9 mouse cellular contexts compared by ENCODE assay signal in genomic region chr9:96399425-96399878, GRCm38 (mm10). TPM values are rescaled to one million over a fixed set of nuclear protein-coding genes. Genes with fewer than 3 reads are reported as not detected.
A peak's percentile ranks its signal among the peaks of the same experiment; 100 is the strongest.
DNase-seq lines count a peak whose midpoint lies in the region; ATAC-seq and TF ChIP-seq lines count a peak whose summit lies in the region.
"Had no signal": no experiment of that assay in that cellular context is flagged by ENCODE, and none has a peak within 500 bp of the region (broad histone marks: within the 10 kb centered on the region; RNA-seq: fewer than 3 reads in every experiment).

No protein-coding gene starts in this region.

- H3K4me2 ChIP-seq in lung, embryonic 16.5 days (ENCODE audit: low read depth, low read length), result no peak overlapping the region
- H3K4me2 ChIP-seq in liver, embryonic 14.5 days (ENCODE audit: low read depth), result no peak overlapping the region
- no peak overlapping the region for H3K4me2 ChIP-seq in hindbrain, embryonic 14.5 days (replicated peaks)

- peak overlapping the region; percentile 55 for H3K27ac ChIP-seq in lung, embryonic 16.5 days (ENCODE audit: low read length)
- no peak overlapping the region for H3K27ac ChIP-seq in liver, embryonic 14.5 days
- H3K27ac ChIP-seq in hindbrain, embryonic 14.5 days, result no peak overlapping the region

- no peaks in the 10 kb centered on the region for H3K27me3 ChIP-seq in lung, embryonic 16.5 days (ENCODE audit: control insufficient read depth, insufficient read depth, low read depth, low read length)
- H3K27me3 ChIP-seq in liver, embryonic 14.5 days (ENCODE audit: control insufficient read depth, insufficient read depth, low read length), result no peaks in the 10 kb centered on the region
- no peaks in the 10 kb centered on the region for H3K27me3 ChIP-seq in hindbrain, embryonic 14.5 days (ENCODE audit: control insufficient read depth, insufficient read depth, low read length)

- no peak for DNase-seq in lung, postnatal 10 days
- DNase-seq in T-cell, adult 2 months (ENCODE audit: low spot score), result peak; percentile 78
- DNase-seq in liver, embryonic 14.5 days (ENCODE audit: low read depth in 3 of 3, low spot score in 3 of 3), result peak; percentile 26 to 59 (median 34)
- DNase-seq in thymus, postnatal 10 days (ENCODE audit: low spot score in 2 of 2), result peak; percentile 35 to 36
- no peak for DNase-seq in kidney, postnatal 14 days
- no peak for DNase-seq in hindbrain, embryonic 14.5 days (ENCODE audit: low spot score)
- DNase-seq: adrenal gland, postnatal 36 days had no signal

- WGBS in lung, embryonic 16.5 days, result 51% methylated on average over 6 of the region's 6 CpGs
- WGBS in liver, embryonic 14.5 days (ENCODE audit: insufficient replicate concordance), result 22% methylated on average over 6 of the region's 6 CpGs
- WGBS in hindbrain, embryonic 14.5 days, result 81% methylated on average over 6 of the region's 6 CpGs

- ATAC-seq in lung, embryonic 16.5 days (ENCODE audit: low read depth), result no peak
- no peak for ATAC-seq in liver, embryonic 14.5 days (ENCODE audit: insufficient read depth)
- no peak for ATAC-seq in hindbrain, embryonic 14.5 days (ENCODE audit: low FRiP score)
- ATAC-seq in erythroblast, adult 5-6 weeks (replicated peaks; ENCODE audit: low FRiP score, poor library complexity, severe bottlenecking), result no peak

- no peak overlapping the region for H3K4me3 ChIP-seq in lung, embryonic 16.5 days (ENCODE audit: low read length)
- H3K4me3 ChIP-seq in liver, embryonic 14.5 days (ENCODE audit: insufficient read depth in 1 of 2, low read depth in 2 of 2, low read length in 2 of 2), result no peak overlapping the region
- H3K4me3 ChIP-seq in hindbrain, embryonic 14.5 days (replicated peaks; ENCODE audit: low read length), result no peak overlapping the region

- no peak overlapping the region for H3K9ac ChIP-seq in lung, embryonic 16.5 days (ENCODE audit: low read length)
- no peak overlapping the region for H3K9ac ChIP-seq in liver, embryonic 14.5 days (replicated peaks)
- H3K9ac ChIP-seq in hindbrain, embryonic 14.5 days, result no peak overlapping the region

- H3K4me1 ChIP-seq in lung, embryonic 16.5 days (replicated peaks; ENCODE audit: control insufficient read depth, insufficient read depth, low read length), result peaks cover 9% of the 10 kb centered on the region
- peaks cover 0 to 14% of the 10 kb centered on the region in 2 experiments; a peak in 2 of 4 replicates for H3K4me1 ChIP-seq in liver, embryonic 14.5 days (replicated peaks; ENCODE audit: control insufficient read depth in 2 of 2, insufficient read depth in 2 of 2, low read length in 1 of 2)
- H3K4me1 ChIP-seq in hindbrain, embryonic 14.5 days (replicated peaks; ENCODE audit: control insufficient read depth, insufficient read depth, low read length), result no peaks in the 10 kb centered on the region

- H3K9me3 ChIP-seq in lung, embryonic 16.5 days (ENCODE audit: control insufficient read depth, low read length), result no peaks in the 10 kb centered on the region
- no peaks in the 10 kb centered on the region for H3K9me3 ChIP-seq in liver, embryonic 14.5 days (ENCODE audit: control insufficient read depth, low read length)
- no peaks in the 10 kb centered on the region for H3K9me3 ChIP-seq in hindbrain, embryonic 14.5 days (ENCODE audit: control insufficient read depth, low read length)

- no peak for TF ChIP-seq EP300 in liver, embryonic 14.5 days (IDR thresholded peaks at IDR 0.05; ENCODE audit: low read depth)

- H3K36me3 ChIP-seq in lung, embryonic 16.5 days (ENCODE audit: control insufficient read depth, insufficient read depth, low read length), result no peaks in the 10 kb centered on the region
- no peaks in the 10 kb centered on the region for H3K36me3 ChIP-seq in liver, embryonic 14.5 days (replicated peaks; ENCODE audit: control insufficient read depth, insufficient read depth, low read depth)
- no peaks in the 10 kb centered on the region for H3K36me3 ChIP-seq in hindbrain, embryonic 14.5 days (replicated peaks; ENCODE audit: control insufficient read depth, insufficient read depth)

- no peak for TF ChIP-seq CTCF in liver, embryonic 14.5 days (IDR thresholded peaks at IDR 0.05; ENCODE audit: low read depth)

RNA-seq across cellular contexts. Expression of gene Atp1b3, which starts 35.2 kb away (rescaled TPM):
- polyA plus RNA-seq in lung, embryonic 16.5 days (2015; fragmentation: Nextera tagmentation; extraction: Ambion mirVana), result 177 and 188 TPM in 2 replicates
- 15.9 and 29.3 TPM in 2 replicates for polyA plus RNA-seq in liver, embryonic 14.5 days (2012; rRNA removed)
- 60.6 and 64.8 TPM in 2 replicates for polyA plus RNA-seq in liver, embryonic 14.5 days (2014; fragmentation: Nextera tagmentation; extraction: Ambion mirVana)
- 181 and 197 TPM in 2 replicates for polyA plus RNA-seq in hindbrain, embryonic 14.5 days (2014; fragmentation: Nextera tagmentation; extraction: Ambion mirVana)
- total RNA-seq in erythroblast, adult 5-6 weeks (2015; ENCODE audit: low replicate concordance), result 55.0 and 62.6 TPM in 2 replicates
- 44.9 and 64.3 TPM in 2 replicates for total RNA-seq in erythroblast, adult 5-6 weeks (2017; ENCODE audit: low replicate concordance)

Comparison
In these comparisons a context has a peak if more than half of its experiments do, and no peak if none do; other contexts are left out.
1. DNase-seq: peak in T-cell, adult 2 months (single experiment), liver, embryonic 14.5 days (3 of 3) and thymus, postnatal 10 days (2 of 2); none in lung, postnatal 10 days (single experiment), kidney, postnatal 14 days (single experiment) and hindbrain, embryonic 14.5 days (single experiment).